Mouse (Mus musculus) liver, embryonic 13.5 days (tissue): ENCODE data around the gene Adipor2. TPM values are rescaled to one million over a fixed set of nuclear protein-coding genes. Genes with fewer than 3 reads are reported as not detected.

ENCODE experiments used
- ATAC-seq: fragments of 200-750 bp; cut with Nextera tagmentation; 2 replicates; pipeline ENCODE4 v1.8.0; 2017; ENCODE audit warnings: low read depth, mild to moderate bottlenecking, moderate number of reproducible peaks, moderate library complexity
- DNase-seq: peaks from one replicate; pipeline ENCODE4 v3.0.0; 2022
- H3K27ac ChIP-seq: fragments of 300-500 bp; sonication (generic); 2 replicates; pipeline ENCODE4 v1.5.1; 2015; ENCODE audit warnings: moderate library complexity, mild to moderate bottlenecking, inconsistent platforms
- H3K27me3 ChIP-seq: fragments of 300-500 bp; sonication (generic); 2 replicates; pipeline ENCODE4 v1.6.1; 2015; ENCODE audit warnings: mild to moderate bottlenecking, inconsistent platforms
- H3K36me3 ChIP-seq: fragments of 300-500 bp; sonication (generic); 2 replicates; pipeline ENCODE4 v1.6.1; 2015; ENCODE audit warnings: mild to moderate bottlenecking, inconsistent platforms
- H3K4me1 ChIP-seq: fragments of 300-500 bp; sonication (generic); replicated peaks from 2 replicates; pipeline ENCODE4 v1.6.1; 2015; ENCODE audit warnings: inconsistent platforms
- H3K4me2 ChIP-seq: fragments of 300-500 bp; sonication (generic); 2 replicates; pipeline ENCODE4 v1.6.1; 2015; ENCODE audit warnings: inconsistent platforms, mild to moderate bottlenecking, moderate library complexity
- H3K4me3 ChIP-seq: fragments of 300-500 bp; sonication (generic); replicated peaks from 2 replicates; pipeline ENCODE4 v1.5.1; 2015; ENCODE audit warnings: mild to moderate bottlenecking, inconsistent platforms
- H3K9ac ChIP-seq: fragments of 300-500 bp; sonication (generic); 2 replicates; pipeline ENCODE4 v1.6.1; 2015; ENCODE audit warnings: mild to moderate bottlenecking, inconsistent platforms
- H3K9me3 ChIP-seq: fragments of 300-500 bp; sonication (generic); replicated peaks from 2 replicates; pipeline ENCODE4 v1.6.1; 2016; ENCODE audit warnings: inconsistent platforms
- WGBS: fragments of 180-500 bp; shearing (Covaris S2); methylation state at CpG from one replicate; pipeline ENCODE4 v1.1.7; 2015; ENCODE audit not compliant: insufficient replicate concordance; 5-methylcytosine and 5-hydroxymethylcytosine counted together
- polyA plus RNA-seq: library from polyadenylated mRNA; unstranded; fragments of >200 nt; fragmentation: Nextera tagmentation; extraction: Ambion mirVana; gene quantifications from 2 replicates; pipeline ENCODE4 v1.2.1, GENCODE M21; 2015

The Adipor2 gene
- polyA plus RNA-seq, 1 experiment from 2014 or later = 33.3 TPM

- ATAC-seq = no peak
- Histone ChIP-seq H3K4me3 (no peak overlapping the region), H3K36me3 (no peaks in the 10 kb centered on the region), H3K27ac (no peak overlapping the region), H3K4me1 (no peaks in the 10 kb centered on the region), H3K9ac (no peak overlapping the region), H3K27me3 (peaks cover 52% of the 10 kb centered on the region), H3K4me2 (no peak overlapping the region), H3K9me3 (no peaks in the 10 kb centered on the region)
- no peak for DNase-seq
- 18% methylated on average over 7 of the region's 7 CpGs for WGBS
These were observed 91.0 kb downstream of the Adipor2 start for GRCm38 (mm10) chr6:119326541-119326940.

GRCm38 (mm10) chr6:119325978-119326377, 91.5 kb downstream of the Adipor2 start:
- no peak overlapping the region for H3K4me2 ChIP-seq
- no peak for DNase-seq
- H3K36me3 ChIP-seq = no peaks in the 10 kb centered on the region
- ATAC-seq = no peak
- H3K9ac ChIP-seq = no peak overlapping the region
- 59% methylated on average over 6 of the region's 6 CpGs for WGBS
- no peaks in the 10 kb centered on the region for H3K4me1 ChIP-seq
- H3K27me3 ChIP-seq = peaks cover 46% of the 10 kb centered on the region
- no peak overlapping the region for H3K4me3 ChIP-seq
- no peaks in the 10 kb centered on the region for H3K9me3 ChIP-seq
- no peak overlapping the region for H3K27ac ChIP-seq

DNA sequence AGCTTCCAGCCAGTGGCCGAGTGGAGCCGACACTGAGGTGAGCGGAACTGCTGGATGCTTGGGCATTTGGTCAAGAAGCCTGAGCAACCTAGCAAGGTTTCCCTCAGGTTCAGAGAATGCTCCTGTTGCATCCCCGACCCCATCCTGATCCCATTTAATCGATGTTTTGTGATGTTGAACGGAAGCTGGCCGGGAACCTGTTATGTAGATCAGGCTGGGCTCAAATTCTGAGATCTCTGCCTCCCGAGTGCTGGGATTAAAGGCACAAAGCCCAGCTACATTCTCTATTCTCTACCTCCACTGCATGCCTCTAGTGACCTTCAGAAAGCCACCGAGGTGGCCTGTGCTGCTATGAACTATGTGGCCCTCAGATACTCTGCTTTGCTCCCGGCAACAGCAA, 92.7 kb downstream of the Adipor2 start:
- H3K27me3 ChIP-seq = peaks cover 34% of the 10 kb centered on the region
- WGBS = 53% methylated on average over 10 of the region's 10 CpGs

DNA sequence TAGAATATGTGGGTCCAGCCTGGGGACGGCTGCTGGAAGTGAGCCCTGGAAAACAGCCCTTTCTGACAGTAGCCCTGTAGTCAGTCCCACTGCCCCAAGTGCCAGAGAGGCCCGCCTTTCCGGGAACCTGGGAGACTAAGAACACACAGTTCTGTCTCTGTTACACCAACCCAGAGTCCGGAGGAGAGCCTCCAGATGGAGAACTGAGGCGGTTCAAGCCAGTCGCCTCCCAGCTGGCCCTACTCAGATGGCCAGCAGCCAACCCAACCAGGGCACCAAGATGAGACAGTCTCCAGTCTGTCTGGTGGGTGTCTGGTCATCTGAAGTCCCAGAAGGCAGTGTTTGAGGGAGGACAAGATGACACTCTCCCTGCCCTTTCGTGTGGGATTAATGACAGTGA, 95.8 kb downstream of the Adipor2 start:
- Histone ChIP-seq H3K4me3 (no peak overlapping the region), H3K4me1 (no peaks in the 10 kb centered on the region), H3K9me3 (no peaks in the 10 kb centered on the region), H3K36me3 (no peaks in the 10 kb centered on the region), H3K9ac (no peak overlapping the region), H3K27me3 (peaks cover 10% of the 10 kb centered on the region; the same call in 1 of the 2 replicates), H3K27ac (no peak overlapping the region), H3K4me2 (no peak overlapping the region)
- ATAC-seq = no peak
- 67% methylated on average over 7 of the region's 7 CpGs for WGBS
- DNase-seq = no peak

More for the DNA sequence above, 92.7 kb downstream of the Adipor2 start:
- Histone ChIP-seq H3K4me1 (no peaks in the 10 kb centered on the region), H3K4me2 (no peak overlapping the region), H3K4me3 (no peak overlapping the region), H3K27ac (no peak overlapping the region), H3K36me3 (no peaks in the 10 kb centered on the region), H3K9ac (no peak overlapping the region), H3K9me3 (no peaks in the 10 kb centered on the region)
- ATAC-seq (no peak), DNase-seq (no peak)

DNA sequence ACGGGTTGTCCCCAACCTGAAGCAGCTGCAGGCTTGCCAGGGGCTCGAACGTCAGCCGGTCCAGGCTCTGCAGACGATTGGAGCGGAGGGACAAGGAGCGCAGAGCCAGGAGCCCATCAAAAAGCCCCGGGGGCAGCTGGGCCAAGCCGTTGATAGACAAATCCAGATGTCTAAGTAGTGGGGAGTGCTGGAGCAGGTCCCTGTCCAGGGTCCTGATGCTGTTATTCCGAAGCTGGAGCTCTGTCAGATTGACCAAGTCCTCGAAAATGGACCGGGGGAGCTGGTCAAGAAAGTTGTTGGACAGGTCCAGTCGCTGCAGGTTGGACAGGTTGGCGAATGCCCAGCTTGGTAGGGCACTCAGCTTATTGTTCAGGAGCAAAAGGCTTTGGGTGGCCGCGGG, 97.0 kb downstream of the Adipor2 start:
- H3K36me3 ChIP-seq = no peaks in the 10 kb centered on the region
- H3K4me2 ChIP-seq = no peak overlapping the region
- no peaks in the 10 kb centered on the region for H3K9me3 ChIP-seq
- H3K27ac ChIP-seq = no peak overlapping the region
- no peak overlapping the region for H3K4me3 ChIP-seq
- no peaks in the 10 kb centered on the region for H3K4me1 ChIP-seq
- WGBS = 35% methylated on average over 16 of the region's 16 CpGs
- H3K27me3 ChIP-seq = 0 out of 2 replicates have a peak, but pooled peaks cover 2% of the 10 kb centered on the region
- DNase-seq (no peak), ATAC-seq (no peak)
- no peak overlapping the region for H3K9ac ChIP-seq

DNA sequence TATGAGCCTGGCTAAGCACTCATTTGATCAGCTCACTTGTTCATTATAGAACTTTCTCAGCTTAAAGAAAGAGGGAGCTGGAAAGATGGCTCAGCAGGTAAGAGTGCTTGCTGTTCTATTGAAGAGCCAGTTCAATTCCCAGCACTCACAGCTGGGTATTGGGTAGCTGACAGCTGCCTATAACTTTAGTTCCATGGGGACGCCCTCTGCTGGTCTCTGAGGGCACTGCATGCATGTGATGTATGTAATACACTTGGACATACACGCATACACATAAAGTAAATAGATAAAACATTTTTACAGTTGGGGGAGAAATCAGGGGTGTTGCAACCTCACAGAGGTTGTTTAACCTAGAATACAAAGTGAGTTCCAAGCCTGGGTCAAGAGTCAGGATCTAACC, 98.1 kb downstream of the Adipor2 start:
- Histone ChIP-seq H3K4me1 (no peaks in the 10 kb centered on the region), H3K27ac (no peak overlapping the region), H3K9ac (no peak overlapping the region), H3K9me3 (no peaks in the 10 kb centered on the region), H3K4me3 (no peak overlapping the region), H3K36me3 (no peaks in the 10 kb centered on the region), H3K4me2 (no peak overlapping the region), H3K27me3 (no peaks in the 10 kb centered on the region)
- ATAC-seq = no peak
- DNase-seq = no peak
- 62% methylated on average over 2 of the region's 2 CpGs for WGBS

DNA sequence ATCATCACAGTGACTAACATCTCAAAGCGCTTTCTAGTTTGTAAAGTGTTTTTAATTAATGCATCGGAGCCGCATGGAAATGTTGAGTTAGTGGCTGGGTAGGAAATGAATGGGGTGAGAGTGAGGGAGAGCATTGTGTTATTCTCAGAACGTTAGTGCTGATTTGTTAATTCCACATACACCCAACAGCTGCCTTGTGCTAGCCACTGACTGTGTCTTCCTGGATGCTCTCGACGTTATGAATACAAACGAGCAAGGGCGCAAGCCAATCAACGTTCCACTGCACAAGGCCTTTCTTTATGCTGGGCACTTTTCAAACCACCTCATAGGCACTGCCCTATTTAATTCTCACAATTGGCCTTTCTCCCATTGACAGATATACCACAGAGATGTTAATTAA, 98.8 kb downstream of the Adipor2 start:
- ATAC-seq (no peak), DNase-seq (no peak)
- Histone ChIP-seq H3K36me3 (no peaks in the 10 kb centered on the region), H3K27me3 (no peaks in the 10 kb centered on the region), H3K4me1 (no peaks in the 10 kb centered on the region), H3K9ac (no peak overlapping the region), H3K27ac (no peak overlapping the region), H3K4me2 (no peak overlapping the region), H3K4me3 (no peak overlapping the region), H3K9me3 (no peaks in the 10 kb centered on the region)
- 78% methylated on average over 9 of the region's 9 CpGs for WGBS

DNA sequence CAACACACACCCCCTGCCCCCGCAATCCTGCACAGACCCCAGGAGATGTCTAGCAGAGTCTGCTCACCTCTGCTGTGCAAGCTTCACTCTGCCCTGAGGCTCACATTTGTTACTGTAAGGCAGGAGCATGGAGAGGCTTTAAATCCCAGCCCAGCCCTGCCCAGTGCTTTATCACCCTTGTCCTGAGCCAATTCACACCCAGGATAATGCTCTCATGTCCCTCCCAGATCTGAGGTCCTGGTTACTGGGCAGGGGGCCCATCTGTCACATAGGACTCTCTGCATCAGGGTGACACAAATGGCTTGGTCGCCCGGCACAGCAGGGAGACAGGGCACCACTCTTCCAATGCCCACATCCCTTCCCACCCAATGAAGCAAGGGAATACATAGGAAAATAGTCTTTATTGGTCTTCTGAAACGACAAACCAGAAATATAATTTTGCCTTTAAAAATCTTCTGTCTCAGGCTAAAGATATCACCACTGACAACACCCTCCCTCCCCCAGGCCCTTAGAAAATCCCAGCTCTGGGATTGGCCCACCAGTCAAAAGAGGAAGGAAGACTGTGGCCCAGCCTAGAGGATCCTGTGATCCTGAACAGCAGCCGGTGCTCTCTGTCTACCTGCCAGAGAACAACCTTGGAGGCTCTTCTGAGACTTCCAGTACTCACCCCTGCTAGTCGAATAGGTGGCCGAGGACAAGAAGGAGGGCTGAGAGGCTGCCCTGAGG, 102.6 kb downstream of the Adipor2 start:
- Histone ChIP-seq H3K9ac (no peak overlapping the region), H3K36me3 (no peaks in the 10 kb centered on the region), H3K4me2 (no peak overlapping the region)

GRCm38 (mm10) chr6:119313588-119314375, 103.7 kb downstream of the Adipor2 start:
- H3K27ac ChIP-seq = no peak overlapping the region
- H3K9me3 ChIP-seq = no peaks in the 10 kb centered on the region
- H3K9ac ChIP-seq = no peak overlapping the region
- DNase-seq (no peak), ATAC-seq (no peak)
- H3K4me1 ChIP-seq = no peaks in the 10 kb centered on the region
- H3K36me3 ChIP-seq = no peaks in the 10 kb centered on the region
- WGBS = 48% methylated on average over 14 of the region's 14 CpGs
- no peaks in the 10 kb centered on the region for H3K27me3 ChIP-seq
- H3K4me3 ChIP-seq = no peak overlapping the region
- no peak overlapping the region for H3K4me2 ChIP-seq

More for the DNA sequence above, 102.6 kb downstream of the Adipor2 start:
- ATAC-seq (no peak), DNase-seq (no peak)
- Histone ChIP-seq H3K4me1 (no peaks in the 10 kb centered on the region), H3K4me3 (no peak overlapping the region), H3K27me3 (no peaks in the 10 kb centered on the region), H3K27ac (no peak overlapping the region), H3K9me3 (no peaks in the 10 kb centered on the region)
- WGBS = 26% methylated on average over 7 of the region's 7 CpGs

DNA sequence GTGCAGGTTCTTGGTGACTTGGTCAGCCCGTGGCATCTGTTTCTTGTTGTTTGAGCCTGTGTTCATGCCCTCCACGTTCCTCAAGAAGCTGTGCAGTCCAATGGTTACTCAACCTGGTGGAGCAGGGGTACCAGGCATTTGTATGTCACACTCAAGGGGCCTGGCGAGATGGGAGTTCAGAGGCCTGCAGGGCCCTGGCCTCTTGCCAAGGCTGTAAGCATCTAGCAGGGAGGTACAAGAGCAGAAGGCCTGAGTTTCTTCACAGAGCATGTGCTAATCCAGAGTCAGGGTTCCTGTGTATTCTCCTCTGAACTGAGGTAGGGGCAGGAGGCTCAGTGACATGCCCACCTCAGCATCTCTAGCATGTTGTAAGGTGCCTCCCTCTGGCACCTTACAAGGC, 104.4 kb downstream of the Adipor2 start:
- Histone ChIP-seq H3K9ac (no peak overlapping the region), H3K4me2 (no peak overlapping the region), H3K27me3 (no peaks in the 10 kb centered on the region), H3K9me3 (no peaks in the 10 kb centered on the region), H3K4me3 (no peak overlapping the region), H3K27ac (no peak overlapping the region), H3K36me3 (no peaks in the 10 kb centered on the region), H3K4me1 (no peaks in the 10 kb centered on the region)
- ATAC-seq (no peak), DNase-seq (no peak)
- 42% methylated on average over 3 of the region's 3 CpGs for WGBS

DNA sequence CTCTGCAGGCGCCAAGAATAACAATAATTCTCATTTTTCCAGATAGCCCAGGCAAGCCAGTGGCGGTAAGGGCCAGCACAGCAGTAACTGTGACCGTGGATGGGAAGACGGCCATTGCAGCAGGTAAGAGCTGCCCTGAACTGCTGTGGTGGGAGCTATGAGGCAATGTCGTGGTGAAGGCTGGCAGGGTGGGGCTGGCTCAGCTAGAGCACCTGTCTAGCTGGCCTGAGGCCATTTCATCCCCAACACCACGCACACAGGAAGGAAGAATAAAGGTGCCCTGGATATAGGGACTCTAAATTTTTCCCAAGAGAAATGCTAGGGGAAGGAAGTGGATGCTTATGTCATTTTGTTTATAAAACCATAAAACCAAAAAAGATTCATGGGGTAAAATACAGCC, 105.1 kb downstream of the Adipor2 start:
- Histone ChIP-seq H3K27me3 (no peaks in the 10 kb centered on the region), H3K4me2 (no peak overlapping the region), H3K36me3 (no peaks in the 10 kb centered on the region), H3K9ac (no peak overlapping the region), H3K4me3 (no peak overlapping the region), H3K27ac (no peak overlapping the region), H3K4me1 (no peaks in the 10 kb centered on the region), H3K9me3 (no peaks in the 10 kb centered on the region)
- ATAC-seq (no peak), DNase-seq (no peak)
- 55% methylated on average over 6 of the region's 6 CpGs for WGBS

- Histone ChIP-seq H3K4me2 (no peak overlapping the region), H3K27me3 (no peaks in the 10 kb centered on the region), H3K9ac (no peak overlapping the region), H3K9me3 (no peaks in the 10 kb centered on the region), H3K36me3 (no peaks in the 10 kb centered on the region), H3K27ac (no peak overlapping the region), H3K4me1 (no peaks in the 10 kb centered on the region), H3K4me3 (no peak overlapping the region)
- no peak for ATAC-seq
- no peak for DNase-seq
- WGBS = 51% methylated on average over 9 of the region's 9 CpGs
These were observed 107.3 kb downstream of the Adipor2 start for GRCm38 (mm10) chr6:119310176-119310575.
